Mouse (Mus musculus): ENCODE results near the gene Toporsl. TPM values are rescaled to one million over a fixed set of nuclear protein-coding genes. Genes with fewer than 3 reads are reported as not detected.

The Toporsl gene
- total RNA-seq (2021), result not detected

- intact Hi-C loops (cut with DNase I), result no loop called here
These were observed at the start of gene Toporsl for GRCm38 (mm10) chr4:52595927-52596326. Toporsl (plus strand) TSS chr4:52596274.

GRCm38 (mm10) chr4:52557672-52558071, 38.4 kb upstream of the Toporsl start:
- intact Hi-C loops (cut with DNase I), result no loop called here
- DNase-seq (ENCODE audit: low spot score in 2 of 2), result no peak

More at GRCm38 (mm10) chr4:52595927-52596326, at the start of gene Toporsl:
- no peak for DNase-seq (ENCODE audit: low spot score in 2 of 2)

- DNase-seq (ENCODE audit: low spot score in 2 of 2), result no peak
- intact Hi-C loops (cut with DNase I), result no loop called here
These were observed 38.0 kb upstream of the Toporsl start for GRCm38 (mm10) chr4:52558080-52558479.

GRCm38 (mm10) chr4:52563859-52564258, 32.2 kb upstream of the Toporsl start:
- intact Hi-C loops (cut with DNase I), result no loop called here
- no peak for DNase-seq (ENCODE audit: low spot score in 2 of 2)

GRCm38 (mm10) chr4:52586194-52586734, 9.8 kb upstream of the Toporsl start:
- intact Hi-C loops (cut with DNase I), result no loop called here

GRCm38 (mm10) chr4:52593821-52594356, 2.2 kb upstream of the Toporsl start:
- no peak for DNase-seq (ENCODE audit: low spot score in 2 of 2)
- intact Hi-C loops (cut with DNase I), result no loop called here

More at GRCm38 (mm10) chr4:52586194-52586734, 9.8 kb upstream of the Toporsl start:
- DNase-seq (ENCODE audit: low spot score in 2 of 2), result no peak

GRCm38 (mm10) chr4:52594632-52595031, 1.4 kb upstream of the Toporsl start:
- DNase-seq (ENCODE audit: low spot score in 2 of 2), result no peak
- intact Hi-C loops (cut with DNase I), result no loop called here

GRCm38 (mm10) chr4:52598180-52598881, 2.3 kb downstream of the Toporsl start:
- intact Hi-C loops (cut with DNase I), result no loop called here
- no peak for DNase-seq (ENCODE audit: low spot score in 2 of 2)

GRCm38 (mm10) chr4:52606923-52607322, 10.8 kb downstream of the Toporsl start:
- intact Hi-C loops (cut with DNase I), result no loop called here
- DNase-seq (ENCODE audit: low spot score in 2 of 2), result no peak

- intact Hi-C loops (cut with DNase I), result no loop called here
- DNase-seq (ENCODE audit: low spot score in 2 of 2), result no peak
These were observed 38.9 kb downstream of the Toporsl start for GRCm38 (mm10) chr4:52634986-52635385.

- intact Hi-C loops (cut with DNase I), result no loop called here
These were observed 51.7 kb downstream of the Toporsl start for GRCm38 (mm10) chr4:52647791-52648190.

GRCm38 (mm10) chr4:52659701-52660100, 63.6 kb downstream of the Toporsl start:
- DNase-seq (ENCODE audit: low spot score in 2 of 2), result no peak
- intact Hi-C loops (cut with DNase I), result no loop called here

More at GRCm38 (mm10) chr4:52647791-52648190, 51.7 kb downstream of the Toporsl start:
- DNase-seq (ENCODE audit: low spot score in 2 of 2), result no peak

GRCm38 (mm10) chr4:52660701-52661117, 64.6 kb downstream of the Toporsl start:
- no peak for DNase-seq (ENCODE audit: low spot score in 2 of 2)
- intact Hi-C loops (cut with DNase I), result no loop called here

GRCm38 (mm10) chr4:52661311-52661710, 65.2 kb downstream of the Toporsl start:
- DNase-seq (ENCODE audit: low spot score in 2 of 2), result peak in 1 of 2 experiments; percentile 14
- intact Hi-C loops (cut with DNase I), result no loop called here

Other genes starting within 250 kb of the Toporsl start
- 1 to 10 TPM; 4.6 to 5.0 TPM for gene Smc2, start 157.0 kb upstream of the Toporsl start, total RNA-seq (2021)
- not detected for gene Vma21-ps, start 99.0 kb upstream of the Toporsl start, total RNA-seq (2021)
- gene Olfr275, start 218.3 kb downstream of the Toporsl start, total RNA-seq (2021), result not detected

All from left cerebral cortex, postnatal 25 days (tissue).